Mouse (Mus musculus) G1E (cell line): ENCODE results near the gene Strn3.

Source experiments
- CTCF ChIP-seq: IDR thresholded peaks from 2 replicates; pipeline ENCODE4 v1.5.1; 2012; ENCODE audit warnings: low read depth, low read length, inconsistent platforms, mixed read lengths
- GATA1 ChIP-seq: IDR thresholded peaks from 2 replicates; pipeline ENCODE4 v1.6.1; 2012; ENCODE audit warnings: borderline replicate concordance, low read length, inconsistent platforms, mixed read lengths

DNA sequence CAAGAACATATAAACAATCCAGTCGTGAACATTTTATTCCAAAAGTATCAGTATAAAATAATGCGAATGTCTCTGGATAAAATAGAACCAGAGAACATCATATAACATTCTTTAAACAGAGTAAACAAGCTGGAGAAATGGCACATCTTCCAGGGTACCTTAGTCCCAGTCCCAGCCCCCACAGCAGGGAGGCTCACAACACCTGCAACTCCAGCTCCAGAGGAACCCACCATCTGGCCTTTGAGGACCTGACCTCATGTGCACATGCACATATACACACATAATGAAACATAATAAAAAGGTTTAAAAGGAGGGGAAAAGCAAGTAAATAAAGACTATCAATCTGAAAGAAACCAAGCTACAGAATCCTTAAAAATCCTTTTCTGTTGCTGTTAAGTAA is 3.2 kb downstream of the Strn3 start:
- TF ChIP-seq CTCF (no peak), GATA1 (no peak)
